Mouse (Mus musculus) MEL (cell line): ENCODE results near the gene Prokr2.

Source experiments
- CTCF ChIP-seq, 3 experiments: IDR thresholded peaks in 2 of 3; conservative IDR thresholded peaks in 1 of 3; 2 replicates each; pipeline ENCODE4 v1.5.1; 2011 to 2012; ENCODE audit warnings: low read length in 3 of 3, low read depth in 2 of 3, mild to moderate bottlenecking in 2 of 3, improper control_type of control experiment in 1 of 3, inconsistent platforms in 1 of 3, mixed read lengths in 1 of 3, moderate library complexity in 1 of 3; ENCODE audit not compliant: control insufficient read depth in 1 of 3, insufficient read depth in 1 of 3, poor library complexity in 1 of 3, severe bottlenecking in 1 of 3
- EP300 ChIP-seq, 2 experiments: IDR thresholded peaks; 2 replicates each; pipeline ENCODE4 v1.6.1; 2011; ENCODE audit warnings: improper control_type of control experiment in 2 of 2, low read length in 2 of 2, low read depth in 1 of 2, mild to moderate bottlenecking in 1 of 2
- JUND ChIP-seq: IDR thresholded peaks from 2 replicates; pipeline ENCODE4 v1.6.1; 2011; ENCODE audit warnings: low read depth, mild to moderate bottlenecking, improper control_type of control experiment, low read length
- MXI1 ChIP-seq: IDR thresholded peaks from 2 replicates; pipeline ENCODE4 v1.6.1; 2011; ENCODE audit warnings: mild to moderate bottlenecking, low read depth, low read length, improper control_type of control experiment
- SMC3 ChIP-seq: IDR thresholded peaks from 2 replicates; pipeline ENCODE4 v1.6.1; 2011; ENCODE audit warnings: low read depth, low read length, improper control_type of control experiment

DNA sequence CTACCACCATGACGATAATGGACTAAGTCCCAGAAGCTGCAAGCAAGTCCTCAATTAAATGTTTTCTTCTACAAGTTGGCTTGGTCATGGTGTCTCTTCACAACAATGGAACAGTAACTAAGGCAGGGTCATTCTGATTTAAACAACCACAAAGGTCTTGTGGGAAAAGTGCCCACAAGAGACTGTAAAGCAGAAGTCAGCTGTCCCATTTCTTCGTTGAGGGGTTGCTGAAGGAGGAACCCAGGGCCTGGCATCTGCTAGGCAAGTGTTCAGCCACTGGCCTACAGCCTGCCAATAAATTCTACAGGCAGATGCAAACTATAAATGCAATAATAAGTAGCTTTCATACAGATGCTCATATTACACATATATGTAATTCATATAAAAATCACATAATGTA lies 48.0 kb downstream of the Prokr2 start:
- TF ChIP-seq JUND (no peak), MXI1 (no peak), EP300 (IDR thresholded peaks at IDR 0.05; ENCODE audit: low read depth in 1 of 2, low read length in 2 of 2) (no peak), SMC3 (no peak), CTCF (IDR thresholded peaks at IDR 0.05 in 2 of 3, conservative IDR thresholded peaks at IDR 0.05 in 1 of 3; ENCODE audit: control insufficient read depth in 1 of 3, insufficient read depth in 1 of 3, low read depth in 2 of 3, low read length in 3 of 3, poor library complexity in 1 of 3, severe bottlenecking in 1 of 3) (no peak)
